Mouse (Mus musculus) regulatory T cell (primary cell): ENCODE data around the gene Kdm1a.

Experiments
- in situ Hi-C: fragments of 300-600 bp; cut with MboI, MseI; formaldehyde crosslinking; loops from one replicate; pipeline ENCODE4 v1.15.1; 2025; ENCODE audit warnings: high pct_unique_total_duplicates

Kdm1a gene

DNA sequence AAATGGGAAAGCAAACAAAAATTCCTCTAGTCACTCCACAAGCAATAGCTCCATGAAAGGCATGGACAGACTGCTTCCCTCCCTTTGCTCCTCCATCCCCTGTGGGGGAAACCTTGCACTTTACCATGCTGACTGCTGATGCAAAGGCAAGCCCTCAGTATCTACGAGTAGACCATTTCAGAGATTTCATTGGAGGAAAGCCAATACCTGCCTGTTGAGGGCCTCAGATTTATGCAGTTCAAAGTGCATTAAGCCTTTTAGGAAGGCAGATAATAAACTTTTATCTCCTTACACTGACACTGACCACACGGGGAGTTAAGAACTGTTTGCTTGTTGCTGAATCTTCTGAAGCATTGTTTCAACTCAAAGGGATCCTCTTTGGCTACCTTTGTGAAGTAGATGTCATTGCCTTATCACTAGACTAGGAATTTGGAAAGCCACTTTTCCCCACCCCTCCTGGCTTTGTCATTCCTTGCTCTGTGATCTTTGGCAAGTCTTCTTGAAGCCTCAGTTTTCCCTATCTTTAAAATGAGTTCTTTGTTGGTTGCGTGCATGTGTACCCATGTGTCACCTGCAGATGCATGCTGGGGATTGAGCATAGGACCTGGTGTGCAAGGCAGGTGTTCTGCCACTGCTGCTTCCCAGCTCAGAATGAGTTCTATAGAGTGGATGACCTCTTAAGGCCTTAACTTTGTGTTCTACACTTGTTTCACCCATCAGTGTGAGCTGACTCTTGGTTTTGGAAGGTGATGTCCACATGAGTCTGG, 56.1 kb downstream of the Kdm1a start:
- in situ Hi-C loops: no loop called here

DNA sequence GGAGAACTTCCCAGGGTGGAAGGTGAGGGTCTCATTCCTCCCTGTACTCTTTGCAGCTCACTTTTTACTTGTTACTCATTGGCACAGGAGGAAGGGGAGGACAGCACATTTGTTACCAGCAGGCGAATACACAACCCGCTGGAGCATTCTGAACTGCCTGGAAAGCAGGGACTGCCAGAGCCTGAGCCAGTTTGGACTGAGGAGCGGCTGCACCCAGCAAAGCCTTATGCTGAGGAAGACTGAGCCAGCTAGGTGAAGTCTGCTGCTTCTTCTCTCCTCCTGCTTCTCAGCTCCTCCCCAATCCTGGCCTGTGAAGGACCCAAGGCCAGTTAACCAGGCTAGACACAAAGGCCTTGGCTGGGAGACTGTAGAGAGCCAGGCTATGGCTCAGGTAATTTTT, 57.4 kb downstream of the Kdm1a start:
- in situ Hi-C loops: no loop called here

GRCm38 (mm10) chr4:136526412-136526811, 76.1 kb downstream of the Kdm1a start:
- in situ Hi-C loops: no loop called here

DNA sequence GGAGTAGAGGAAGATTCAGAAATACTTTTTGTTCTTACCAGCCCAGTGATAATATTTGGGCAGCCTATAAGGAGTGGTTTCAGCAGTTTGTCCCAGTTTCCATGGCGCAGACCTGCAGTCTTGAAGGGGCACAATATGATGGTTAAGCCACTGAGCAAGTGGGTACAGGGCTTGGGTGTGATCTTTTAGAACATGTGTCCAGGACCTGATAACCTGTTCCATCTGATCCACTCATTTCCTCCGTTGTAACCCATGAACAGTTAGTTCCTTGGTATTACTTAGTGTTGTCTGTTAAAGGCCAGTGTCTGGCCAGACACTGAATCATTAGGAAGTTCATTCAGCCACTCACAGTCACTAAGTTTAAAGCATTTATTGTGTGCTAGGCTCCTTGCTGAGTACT, 78.2 kb downstream of the Kdm1a start:
- in situ Hi-C loops: no loop called here

DNA sequence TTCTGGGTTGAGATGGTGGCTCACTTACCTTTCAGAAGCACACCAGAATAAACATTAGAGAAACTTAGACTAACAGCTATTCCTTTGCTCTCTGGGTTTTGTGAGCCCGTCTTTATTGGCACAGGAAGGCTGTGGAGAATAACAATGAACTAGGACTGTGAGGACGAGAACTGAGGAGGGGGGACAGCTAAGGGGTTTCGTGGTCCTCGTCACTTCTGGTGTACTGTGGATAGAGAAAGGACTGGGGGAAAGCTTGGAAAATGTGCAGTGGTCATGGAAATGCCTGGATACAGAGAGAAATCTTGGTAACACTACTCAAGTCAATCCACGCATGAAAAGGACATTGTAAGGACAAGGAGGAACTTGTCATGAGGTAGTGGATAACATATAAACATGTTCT, 80.6 kb downstream of the Kdm1a start:
- in situ Hi-C loops: no loop called here

DNA sequence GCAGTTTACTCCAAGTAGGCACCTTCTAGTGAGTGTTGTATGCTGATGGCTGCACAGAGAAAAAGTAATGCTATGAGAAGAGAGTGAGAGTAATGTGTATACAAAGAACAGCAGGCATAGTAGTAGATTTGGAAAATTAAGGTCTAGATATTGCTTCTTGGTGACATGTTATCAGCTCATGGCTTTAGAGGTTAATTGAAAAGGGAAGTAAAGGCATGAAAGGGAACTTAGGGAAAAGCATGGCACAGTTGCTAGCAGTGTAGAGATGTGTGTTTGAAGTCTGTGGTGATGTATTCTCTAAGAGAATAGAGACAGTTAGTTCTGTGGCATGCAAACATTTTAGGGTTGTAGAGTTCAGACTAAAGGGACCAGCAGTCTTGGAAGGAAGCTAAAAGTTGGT, 82.7 kb downstream of the Kdm1a start:
- in situ Hi-C loops: loop anchor here (5.0 kb wide), 1 partner anchor 63 kb away; no protein-coding TSS in a partner anchor

- in situ Hi-C loops: loop anchor here (5.0 kb wide), 1 partner anchor 61 kb away; no protein-coding TSS in a partner anchor
These were observed 83.9 kb downstream of the Kdm1a start for GRCm38 (mm10) chr4:136518576-136518975.

- in situ Hi-C loops: loop anchor here (5.0 kb wide), 1 partner anchor 61 kb away; no protein-coding TSS in a partner anchor
These were observed 84.4 kb downstream of the Kdm1a start for GRCm38 (mm10) chr4:136518141-136518540.

GRCm38 (mm10) chr4:136512905-136513304, 89.6 kb downstream of the Kdm1a start:
- in situ Hi-C loops: no loop called here

GRCm38 (mm10) chr4:136511708-136512107, 90.8 kb downstream of the Kdm1a start:
- in situ Hi-C loops: no loop called here

GRCm38 (mm10) chr4:136509857-136510256, 92.7 kb downstream of the Kdm1a start:
- in situ Hi-C loops: no loop called here

GRCm38 (mm10) chr4:136505426-136506215, 96.9 kb downstream of the Kdm1a start:
- in situ Hi-C loops: no loop called here
